Mouse (Mus musculus): Measurements from ENCODE around the gene Cutc.

DNA sequence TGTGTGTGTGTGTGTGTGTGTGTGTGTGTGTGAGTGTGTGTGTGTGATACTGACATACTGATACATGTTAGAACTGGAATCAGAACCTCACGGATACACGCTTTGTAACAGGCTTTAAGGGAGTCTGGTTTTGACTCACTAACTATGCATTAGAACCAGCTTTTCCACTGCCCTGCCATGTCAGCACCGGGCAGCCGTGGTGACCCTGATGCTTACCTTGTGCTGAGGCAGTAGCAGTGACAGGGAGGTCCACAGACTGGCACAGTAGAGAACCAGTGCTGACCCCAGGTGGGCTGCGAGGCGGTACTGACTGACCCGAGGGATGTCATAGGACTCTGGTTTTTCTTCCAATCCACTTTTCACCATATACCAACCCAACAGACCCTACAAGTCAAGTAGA is 9.4 kb upstream of the Cutc start:
- TF ChIP-seq HCFC1 (IDR thresholded peaks at IDR 0.05; ENCODE audit: borderline replicate concordance, insufficient read depth, low read length): no peak
- TF ChIP-seq ZNF384 (IDR thresholded peaks at IDR 0.05; ENCODE audit: low read depth, low read length): no peak
- TF ChIP-seq CHD2 (IDR thresholded peaks at IDR 0.05; ENCODE audit: low read depth, low read length): no peak

Data from ES-E14 (cell line).